Mouse (Mus musculus): ENCODE data around the gene Neto2. TPM values are rescaled to one million over a fixed set of nuclear protein-coding genes. Genes with fewer than 3 reads are reported as not detected.

Neto2 gene
- total and polyA plus RNA-seq, 2 experiments from 2014 or later, result 51.7 to 111 TPM

DNA sequence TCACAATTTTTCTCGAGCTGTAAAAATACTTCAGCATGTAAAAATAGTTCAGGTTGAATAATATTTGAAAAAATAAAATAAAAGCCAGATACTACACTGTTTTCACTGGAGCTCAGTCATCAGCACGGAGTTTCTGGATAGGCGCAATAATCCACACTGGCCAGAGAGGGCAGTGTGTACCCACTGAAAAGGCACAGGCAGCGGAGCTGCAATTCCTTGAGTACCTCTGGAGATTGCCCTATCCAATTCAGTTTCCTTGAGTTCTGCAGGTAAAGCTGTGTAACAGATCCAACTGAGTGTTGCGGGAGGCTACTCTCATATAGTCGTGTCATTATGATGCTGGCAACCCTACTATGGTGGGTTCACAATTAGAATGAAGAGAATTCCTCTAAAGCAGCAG lies 1.7 kb downstream of the Neto2 start:
- Histone ChIP-seq H3K4me3 (ENCODE audit: low read length) (peak overlapping the region; percentile 33), H3K4me1 (ENCODE audit: insufficient read depth, low read length) (no peaks in the 10 kb centered on the region), H3K27me3 (ENCODE audit: insufficient read depth, low read length) (no peaks in the 10 kb centered on the region), H3K27ac (no peak overlapping the region), H3K9ac (replicated peaks; ENCODE audit: low read length) (no peak overlapping the region), H3K9me3 (ENCODE audit: low read length) (no peaks in the 10 kb centered on the region), H3K36me3 (ENCODE audit: insufficient read depth, low read length) (no peaks in the 10 kb centered on the region), H3K4me2 (ENCODE audit: low read depth, low read length) (peak overlapping the region; percentile 70)
- TF ChIP-seq CTCF (IDR thresholded peaks at IDR 0.05; ENCODE audit: low read depth), result peak; percentile 93
- DNase-seq (ENCODE audit: low spot score), result peak; percentile 91
- peak; percentile 49; the same call in 1 of the 2 replicates for ATAC-seq
- WGBS, result 0% methylated on average over 6 of the region's 6 CpGs

DNA sequence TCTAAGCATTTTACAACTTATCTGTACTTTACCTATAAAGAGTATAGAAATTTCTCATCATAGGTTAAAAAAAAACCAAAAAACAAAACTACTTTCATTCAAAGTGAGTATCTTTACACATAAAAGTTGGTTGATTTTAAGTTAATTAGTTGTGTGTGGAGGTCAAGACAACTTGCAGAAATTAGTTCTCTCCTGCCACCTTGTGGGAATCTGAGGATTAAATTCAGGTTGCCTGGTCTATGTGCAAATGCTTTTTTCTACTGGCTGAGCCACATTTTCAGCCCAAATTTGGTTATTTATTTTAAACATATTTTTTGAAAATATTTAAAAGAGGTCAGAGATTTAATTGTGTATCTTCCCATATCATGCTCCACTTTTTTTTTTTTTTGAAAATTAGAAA lies 35.6 kb downstream of the Neto2 start:
- Histone ChIP-seq H3K36me3 (ENCODE audit: insufficient read depth, low read length) (peaks cover 3% of the 10 kb centered on the region; the same call in 1 of the 2 replicates), H3K4me2 (ENCODE audit: low read depth, low read length) (no peak overlapping the region), H3K9ac (replicated peaks; ENCODE audit: low read length) (no peak overlapping the region), H3K4me1 (ENCODE audit: insufficient read depth, low read length) (no peaks in the 10 kb centered on the region), H3K27me3 (ENCODE audit: insufficient read depth, low read length) (no peaks in the 10 kb centered on the region), H3K4me3 (ENCODE audit: low read length) (no peak overlapping the region), H3K27ac (no peak overlapping the region), H3K9me3 (ENCODE audit: low read length) (no peaks in the 10 kb centered on the region)
- TF ChIP-seq CTCF (IDR thresholded peaks at IDR 0.05; ENCODE audit: low read depth), result peak; percentile 55
- ATAC-seq, result no peak
- DNase-seq (ENCODE audit: low spot score), result peak; percentile 70

DNA sequence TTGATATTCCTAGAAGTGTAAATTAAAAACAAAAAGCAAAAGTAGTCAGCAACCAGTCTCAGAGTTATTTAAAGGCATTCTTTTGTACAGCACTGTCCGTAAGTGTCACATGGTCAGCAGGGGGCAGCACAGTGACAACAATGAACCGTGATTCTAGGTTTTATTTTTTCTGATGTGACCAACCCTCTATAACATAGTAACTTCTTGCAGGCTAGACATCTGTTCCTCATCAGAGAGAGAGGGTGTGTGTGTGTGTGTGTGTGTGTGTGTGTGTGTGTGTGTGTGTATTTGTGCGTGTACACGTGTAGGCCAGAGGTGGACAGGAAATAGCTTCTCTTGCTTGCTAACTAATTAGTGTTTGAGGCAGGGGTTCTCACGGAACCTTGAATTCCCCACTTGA lies 38.7 kb downstream of the Neto2 start:
- no peak overlapping the region for H3K9ac ChIP-seq (replicated peaks; ENCODE audit: low read length)
- no peaks in the 10 kb centered on the region for H3K4me1 ChIP-seq (ENCODE audit: insufficient read depth, low read length)
- H3K27me3 ChIP-seq (ENCODE audit: insufficient read depth, low read length), result no peaks in the 10 kb centered on the region
- no peaks in the 10 kb centered on the region for H3K9me3 ChIP-seq (ENCODE audit: low read length)
- no peak overlapping the region for H3K4me3 ChIP-seq (ENCODE audit: low read length)
- H3K4me2 ChIP-seq (ENCODE audit: low read depth, low read length), result no peak overlapping the region
- ATAC-seq, result no peak
- TF ChIP-seq CTCF (IDR thresholded peaks at IDR 0.05; ENCODE audit: low read depth), result peak; percentile 65
- no peak overlapping the region for H3K27ac ChIP-seq
- peak; percentile 78 for DNase-seq (ENCODE audit: low spot score)
- 54% methylated on average over 5 of the region's 5 CpGs for WGBS
- H3K36me3 ChIP-seq (ENCODE audit: insufficient read depth, low read length), result no peaks in the 10 kb centered on the region

- 96% methylated on average over 2 of the region's 2 CpGs for WGBS
- H3K9me3 ChIP-seq (ENCODE audit: low read length), result no peaks in the 10 kb centered on the region
- H3K36me3 ChIP-seq (ENCODE audit: insufficient read depth, low read length), result peaks cover 6% of the 10 kb centered on the region
- no peak for DNase-seq (ENCODE audit: low spot score)
- H3K27me3 ChIP-seq (ENCODE audit: insufficient read depth, low read length), result no peaks in the 10 kb centered on the region
- no peak overlapping the region for H3K4me3 ChIP-seq (ENCODE audit: low read length)
- ATAC-seq, result no peak
- no peak overlapping the region for H3K4me2 ChIP-seq (ENCODE audit: low read depth, low read length)
- no peak for TF ChIP-seq CTCF (IDR thresholded peaks at IDR 0.05; ENCODE audit: low read depth)
- no peak overlapping the region for H3K27ac ChIP-seq
- H3K9ac ChIP-seq (replicated peaks; ENCODE audit: low read length), result no peak overlapping the region
- H3K4me1 ChIP-seq (ENCODE audit: insufficient read depth, low read length), result no peaks in the 10 kb centered on the region
Observed at GRCm38 (mm10) chr8:85651201-85651600, 49.5 kb downstream of the Neto2 start.

DNA sequence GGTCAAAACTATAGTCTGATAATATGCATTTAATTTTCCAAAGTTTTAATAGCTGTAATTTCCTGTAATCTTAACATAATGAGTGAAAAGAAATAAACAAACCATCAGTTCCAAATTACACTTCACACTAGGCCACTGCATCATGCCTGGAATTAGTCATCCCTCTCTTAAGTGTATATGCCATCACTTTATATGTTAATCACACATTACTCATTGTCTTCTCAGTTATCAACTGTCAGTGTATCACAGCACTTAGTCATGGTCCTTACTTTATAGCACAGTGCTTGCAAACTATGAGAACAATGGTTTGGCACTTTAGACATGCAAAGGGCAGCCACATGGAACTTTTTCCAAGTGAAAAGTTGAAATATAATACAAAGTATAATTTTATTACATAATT lies 52.2 kb downstream of the Neto2 start:
- H3K27ac ChIP-seq, result no peak overlapping the region
- DNase-seq (ENCODE audit: low spot score), result no peak
- no peaks in the 10 kb centered on the region for H3K4me1 ChIP-seq (ENCODE audit: insufficient read depth, low read length)
- H3K9me3 ChIP-seq (ENCODE audit: low read length), result no peaks in the 10 kb centered on the region
- H3K9ac ChIP-seq (replicated peaks; ENCODE audit: low read length), result no peak overlapping the region
- no peak for TF ChIP-seq CTCF (IDR thresholded peaks at IDR 0.05; ENCODE audit: low read depth)
- H3K4me3 ChIP-seq (ENCODE audit: low read length), result no peak overlapping the region
- no peak overlapping the region for H3K4me2 ChIP-seq (ENCODE audit: low read depth, low read length)
- peaks cover 9% of the 10 kb centered on the region for H3K36me3 ChIP-seq (ENCODE audit: insufficient read depth, low read length)
- no peak for ATAC-seq
- no peaks in the 10 kb centered on the region for H3K27me3 ChIP-seq (ENCODE audit: insufficient read depth, low read length)

DNA sequence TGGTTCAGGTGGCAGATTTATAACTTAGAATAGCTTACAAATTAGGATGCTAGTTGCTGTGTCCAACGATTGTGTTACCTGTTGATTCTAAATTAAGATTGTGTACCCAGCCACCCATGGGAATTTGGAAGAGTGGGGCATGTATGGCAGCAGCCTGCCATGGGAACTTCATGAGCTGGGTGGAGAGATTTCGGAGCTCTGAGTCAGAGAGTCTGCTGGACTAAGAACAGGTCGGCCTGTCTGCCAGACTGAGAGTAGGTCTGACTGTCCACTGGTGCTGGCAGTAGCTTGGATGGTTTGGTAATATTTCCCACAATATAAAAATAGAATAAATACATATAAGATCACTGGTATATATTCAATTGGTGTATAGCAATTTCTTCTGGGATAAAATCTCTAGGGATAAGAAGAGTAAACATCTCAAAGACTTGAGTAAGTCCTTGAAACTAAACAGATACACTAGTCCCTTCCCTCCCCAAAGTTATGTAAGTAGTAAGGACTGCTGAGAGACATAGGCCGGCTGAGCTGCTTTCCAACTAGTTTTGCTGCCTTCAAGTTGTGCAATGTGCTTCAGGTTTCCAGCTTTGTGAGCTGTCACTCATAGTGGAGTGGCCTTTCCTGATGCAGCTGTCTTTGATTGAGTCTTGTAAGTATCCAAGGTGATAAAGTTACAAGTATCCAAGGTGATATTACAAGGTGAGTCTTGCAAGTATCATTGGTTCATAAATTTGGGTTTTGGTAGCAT lies 55.6 kb downstream of the Neto2 start:
- DNase-seq (ENCODE audit: low spot score), result no peak
- 94% methylated on average over 4 of the region's 4 CpGs for WGBS
- Histone ChIP-seq H3K9me3 (ENCODE audit: low read length) (no peaks in the 10 kb centered on the region), H3K36me3 (ENCODE audit: insufficient read depth, low read length) (peaks cover 18% of the 10 kb centered on the region; the same call in 1 of the 2 replicates), H3K27ac (no peak overlapping the region), H3K27me3 (ENCODE audit: insufficient read depth, low read length) (no peaks in the 10 kb centered on the region), H3K9ac (replicated peaks; ENCODE audit: low read length) (no peak overlapping the region), H3K4me3 (ENCODE audit: low read length) (no peak overlapping the region), H3K4me1 (ENCODE audit: insufficient read depth, low read length) (no peaks in the 10 kb centered on the region), H3K4me2 (ENCODE audit: low read depth, low read length) (no peak overlapping the region)
- no peak for ATAC-seq
- TF ChIP-seq CTCF (IDR thresholded peaks at IDR 0.05; ENCODE audit: low read depth), result no peak

DNA sequence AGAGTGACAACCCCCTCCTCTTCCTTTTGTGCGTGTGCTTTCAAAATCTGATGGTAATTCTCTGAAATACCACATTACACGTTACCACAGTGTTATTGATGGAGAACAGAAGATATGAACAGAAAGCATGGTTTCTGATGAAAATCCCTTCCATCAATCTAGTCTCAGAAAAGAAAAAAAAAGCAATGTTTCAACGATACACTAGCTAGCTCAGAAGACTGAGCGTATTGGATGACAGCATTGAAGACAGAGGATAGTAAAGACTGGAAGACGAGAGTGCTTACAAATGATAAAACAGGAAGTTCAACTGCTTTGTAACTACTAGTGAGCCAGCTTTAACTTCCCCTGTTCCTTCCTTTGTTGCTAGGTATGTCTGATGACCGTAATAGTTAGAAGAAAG lies 76.3 kb downstream of the Neto2 start:
- Histone ChIP-seq H3K36me3 (ENCODE audit: insufficient read depth, low read length) (no peaks in the 10 kb centered on the region), H3K27ac (no peak overlapping the region), H3K4me2 (ENCODE audit: low read depth, low read length) (no peak overlapping the region), H3K4me3 (ENCODE audit: low read length) (no peak overlapping the region), H3K4me1 (ENCODE audit: insufficient read depth, low read length) (no peaks in the 10 kb centered on the region), H3K27me3 (ENCODE audit: insufficient read depth, low read length) (no peaks in the 10 kb centered on the region), H3K9ac (replicated peaks; ENCODE audit: low read length) (no peak overlapping the region), H3K9me3 (ENCODE audit: low read length) (no peaks in the 10 kb centered on the region)
- 89% methylated on average over 6 of the region's 6 CpGs for WGBS
- no peak for TF ChIP-seq CTCF (IDR thresholded peaks at IDR 0.05; ENCODE audit: low read depth)
- DNase-seq (ENCODE audit: low spot score) (no peak), ATAC-seq (no peak)
